Mouse (Mus musculus) gastrocnemius, adult 2 months (tissue): ENCODE results near the gene Erf. TPM values are rescaled to one million over a fixed set of nuclear protein-coding genes. Genes with fewer than 3 reads are reported as not detected.

Experiments
- DNase-seq: peaks from one replicate; pipeline ENCODE4 v3.0.0; 2022
- H3K27ac ChIP-seq: fragments of 200-600 bp; 2 replicates; pipeline ENCODE4 v1.8.1; 2022; ENCODE audit warnings: mild to moderate bottlenecking
- H3K4me3 ChIP-seq: fragments of 200-600 bp; 2 replicates; pipeline ENCODE4 v1.8.1; 2022; ENCODE audit warnings: mild to moderate bottlenecking, moderate library complexity
- CTCF ChIP-seq: fragments of 200-600 bp; IDR thresholded peaks from 2 replicates; pipeline ENCODE4 v1.8.1; 2022; ENCODE audit warnings: antibody characterized with exemption, mild to moderate bottlenecking, moderate library complexity
- intact Hi-C: fragments of 180-260 bp; cut with DNase I; formaldehyde crosslinking; loops from one replicate; pipeline ENCODE4 v1.15.1; 2025
- total RNA-seq, 2 experiments: library from RNA; stranded (reverse); gene quantifications; 2 replicates each; pipeline ENCODE4 v1.2.3; 2021

Erf gene
- total RNA-seq, 2 experiments from 2014 or later: 5.4 to 7.4 TPM

- no peak for DNase-seq
- Histone ChIP-seq H3K4me3 (no peak overlapping the region), H3K27ac (peak overlapping the region; percentile 93; the same call in 1 of the 2 replicates)
- TF ChIP-seq CTCF: no peak
- intact Hi-C loops: loop anchor here (1.0 to 2.0 kb wide), 3 partner anchors 38 to 92 kb away; no protein-coding TSS in a partner anchor
These were observed 9.9 kb downstream of the Erf start for GRCm38 (mm10) chr7:25240631-25241030.

GRCm38 (mm10) chr7:25238829-25239623 is 11.5 kb downstream of the Erf start:
- Histone ChIP-seq H3K27ac (peak overlapping the region; percentile 93), H3K4me3 (peak overlapping the region; percentile 91)
- intact Hi-C loops: loop anchor here (5.0 kb wide), 1 partner anchor 148 kb away; no protein-coding TSS in a partner anchor
- peak; percentile 88 for DNase-seq
- TF ChIP-seq CTCF: peak; percentile 77

GRCm38 (mm10) chr7:25238015-25238706 is 12.4 kb downstream of the Erf start:
- intact Hi-C loops: loop anchor here (5.0 kb wide), 1 partner anchor 149 kb away; no protein-coding TSS in a partner anchor
- TF ChIP-seq CTCF: no peak

GRCm38 (mm10) chr7:25237249-25238014 is 13.1 kb downstream of the Erf start, which contains the start of gene Gsk3a:
Gene Gsk3a (minus strand): TSS chr7:25237851.
- H3K4me3 ChIP-seq: peak within 1 kb of the TSS; percentile 91
- intact Hi-C loops: loop anchor here (2.0 to 5.0 kb wide), 2 partner anchors 17 to 150 kb away; partner anchors contain the start of genes Dedd2 and Zfp526

More at GRCm38 (mm10) chr7:25238015-25238706, 12.4 kb downstream of the Erf start:
- Histone ChIP-seq H3K27ac (peak overlapping the region; percentile 93), H3K4me3 (peak overlapping the region; percentile 91)
- DNase-seq: peak; percentile 94

GRCm38 (mm10) chr7:25235526-25235925 is 15.0 kb downstream of the Erf start:
- intact Hi-C loops: loop anchor here (5.0 kb wide), 1 partner anchor 152 kb away; no protein-coding TSS in a partner anchor
- Histone ChIP-seq H3K27ac (no peak overlapping the region), H3K4me3 (no peak overlapping the region)
- DNase-seq: no peak
- TF ChIP-seq CTCF: no peak

More at GRCm38 (mm10) chr7:25237249-25238014, 13.1 kb downstream of the Erf start, which contains the start of gene Gsk3a:
- peak within 1 kb of the TSS; percentile 93 for H3K27ac ChIP-seq
- no peak for TF ChIP-seq CTCF
- peak; percentile 99 for DNase-seq

- no peak for DNase-seq
- no peak for TF ChIP-seq CTCF
- intact Hi-C loops: no loop called here
- no peak overlapping the region for H3K27ac ChIP-seq
- no peak overlapping the region for H3K4me3 ChIP-seq
These were observed 17.5 kb downstream of the Erf start for GRCm38 (mm10) chr7:25233061-25233460.

GRCm38 (mm10) chr7:25232101-25232648 is 18.4 kb downstream of the Erf start:
- H3K4me3 ChIP-seq: no peak overlapping the region
- TF ChIP-seq CTCF: no peak
- no peak for DNase-seq
- intact Hi-C loops: no loop called here
- no peak overlapping the region for H3K27ac ChIP-seq

GRCm38 (mm10) chr7:25230690-25231285 is 19.8 kb downstream of the Erf start:
- no peak overlapping the region for H3K27ac ChIP-seq
- DNase-seq: no peak
- TF ChIP-seq CTCF: no peak
- no peak overlapping the region for H3K4me3 ChIP-seq
- intact Hi-C loops: no loop called here

GRCm38 (mm10) chr7:25227523-25228300 is 22.8 kb downstream of the Erf start:
- intact Hi-C loops: no loop called here
- DNase-seq: no peak
- TF ChIP-seq CTCF: no peak
- H3K27ac ChIP-seq: no peak overlapping the region
- no peak overlapping the region for H3K4me3 ChIP-seq

GRCm38 (mm10) chr7:25222275-25222967 is 28.1 kb downstream of the Erf start:
- no peak for DNase-seq
- intact Hi-C loops: no loop called here
- 0 out of 2 replicates have a peak overlapping the region, but pooled peaks have one; percentile 95 for H3K27ac ChIP-seq
- no peak for TF ChIP-seq CTCF
- peak overlapping the region; percentile 83 for H3K4me3 ChIP-seq
